Mouse (Mus musculus) ES-E14 (cell line): Measurements from ENCODE around the gene Tcte2. TPM values are rescaled to one million over a fixed set of nuclear protein-coding genes. Genes with fewer than 3 reads are reported as not detected.

ENCODE experiments used
- DNase-seq: peaks from one replicate; pipeline ENCODE4 v3.0.0-alpha.2; 2013; ENCODE audit warnings: low read depth, low spot score
- H3K27ac ChIP-seq: 2 replicates; pipeline ENCODE4 v1.5.1; 2012; ENCODE audit warnings: low read depth, mild to moderate bottlenecking, low read length, moderate library complexity, mixed read lengths; ENCODE audit not compliant: poor library complexity, insufficient read depth, severe bottlenecking
- H3K36me3 ChIP-seq: 2 replicates; pipeline ENCODE4 v1.6.1; 2012; ENCODE audit warnings: mild to moderate bottlenecking, low read length, moderate library complexity, mixed read lengths; ENCODE audit not compliant: control insufficient read depth, poor library complexity, insufficient read depth, severe bottlenecking
- H3K4me1 ChIP-seq, 2 experiments: fragments of 150-350 bp in 1 of 2; sonication (generic) in 1 of 2; 2 replicates each; pipeline ENCODE4 v1.6.1; 2012; ENCODE audit warnings: low read length in 2 of 2, mild to moderate bottlenecking in 1 of 2, mixed read lengths in 1 of 2; ENCODE audit not compliant: control insufficient read depth in 2 of 2, insufficient read depth in 2 of 2, poor library complexity in 1 of 2
- H3K4me3 ChIP-seq, 2 experiments: fragments of 150-350 bp in 1 of 2; sonication (generic) in 1 of 2; 2 replicates each; pipeline ENCODE4 v1.5.1; 2012; ENCODE audit warnings: low read length in 2 of 2, low read depth in 1 of 2, mild to moderate bottlenecking in 1 of 2, mixed read lengths in 1 of 2; ENCODE audit not compliant: insufficient read depth in 1 of 2, poor library complexity in 1 of 2, severe bottlenecking in 1 of 2
- H3K9ac ChIP-seq: 2 replicates; pipeline ENCODE4 v1.6.1; 2012; ENCODE audit warnings: low read depth, mild to moderate bottlenecking, low read length, mixed read lengths; ENCODE audit not compliant: poor library complexity, insufficient read depth, severe bottlenecking
- H3K9me3 ChIP-seq: fragments of 150-350 bp; sonication (generic); 2 replicates; pipeline ENCODE4 v1.6.1; 2012; ENCODE audit warnings: low read depth, mild to moderate bottlenecking, low read length; ENCODE audit not compliant: control insufficient read depth, insufficient read depth
- CHD2 ChIP-seq: IDR thresholded peaks from 2 replicates; pipeline ENCODE4 v1.6.1; 2014; ENCODE audit warnings: mild to moderate bottlenecking, low read depth, low read length, inconsistent platforms
- HCFC1 ChIP-seq: IDR thresholded peaks from 2 replicates; pipeline ENCODE4 v1.6.1; 2012; ENCODE audit warnings: low read length, inconsistent platforms, borderline replicate concordance; ENCODE audit not compliant: insufficient read depth
- MAFK ChIP-seq: IDR thresholded peaks from 2 replicates; pipeline ENCODE4 v1.6.1; 2014; ENCODE audit warnings: mild to moderate bottlenecking, low read depth, low read length, inconsistent platforms; ENCODE audit not compliant: insufficient read depth
- ZC3H11A ChIP-seq: IDR thresholded peaks from 2 replicates; pipeline ENCODE4 v1.6.1; 2012; ENCODE audit warnings: low read depth, mild to moderate bottlenecking, inconsistent platforms, low read length, borderline replicate concordance
- ZNF384 ChIP-seq: IDR thresholded peaks from 2 replicates; pipeline ENCODE4 v1.6.1; 2012; ENCODE audit warnings: low read depth, low read length, inconsistent platforms
- in situ Hi-C, 2 experiments: fragments of 600-800 bp; cut with MboI; formaldehyde crosslinking; loops; one replicate each; pipeline ENCODE4 v1.15.1; 2025; ENCODE audit warnings: low sequenced_read_pairs in 2 of 2, inconsistent platforms in 1 of 2; ENCODE audit not compliant: unreplicated experiment in 2 of 2
- total RNA-seq: library from RNA; depleted of rRNA; stranded (reverse); fragments of 300-350 nt; gene quantifications from 2 replicates; pipeline ENCODE4 v1.2.3, GENCODE M21; 2012

The Tcte2 gene
- total RNA-seq, 1 experiment, result 3.3 TPM

- Histone ChIP-seq H3K9me3 (no peaks in the 10 kb centered on the region), H3K4me3 (no peak overlapping the region), H3K27ac (no peak overlapping the region), H3K4me1 (peaks cover 0 to 4% of the 10 kb centered on the region in 2 experiments; a peak in 3 of 4 replicates), H3K36me3 (peaks cover 4% of the 10 kb centered on the region; the same call in 1 of the 2 replicates), H3K9ac (no peak overlapping the region)
- in situ Hi-C loops, result no loop called here
- TF ChIP-seq ZC3H11A (no peak), CHD2 (no peak)
- no peak for DNase-seq
These were observed 86.0 kb downstream of the Tcte2 start for GRCm38 (mm10) chr17:13675630-13676029.

DNA sequence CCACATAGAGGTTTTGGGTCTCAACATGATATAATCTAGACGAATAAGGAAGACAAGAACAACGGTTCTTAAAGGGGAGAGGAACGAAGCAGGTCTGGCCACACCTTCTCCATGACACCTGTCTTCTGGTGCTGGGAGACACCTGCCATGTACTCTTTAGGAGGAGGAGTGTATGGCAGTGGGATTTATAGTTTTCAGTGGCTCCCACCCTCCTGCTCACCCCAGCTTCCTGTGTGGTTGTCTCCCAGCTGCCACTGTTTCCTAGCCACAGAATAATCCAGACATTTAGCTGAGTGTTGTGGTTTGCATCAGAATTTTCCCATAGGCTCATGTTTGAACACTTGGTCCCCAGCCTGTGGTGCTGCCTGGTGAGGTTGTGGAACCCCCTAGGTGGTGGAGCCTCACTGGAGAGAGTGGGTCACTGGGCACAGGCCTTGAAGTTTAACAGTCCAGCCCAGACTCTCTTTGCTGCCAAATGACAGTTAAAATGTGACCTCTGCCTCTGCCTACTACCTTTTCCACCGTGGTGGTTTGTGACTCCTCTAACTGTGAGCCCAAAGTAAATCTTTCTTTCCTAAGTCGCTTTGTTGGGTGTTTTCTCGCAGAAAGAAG, 86.8 kb downstream of the Tcte2 start:
- DNase-seq, result no peak
- no peak for TF ChIP-seq MAFK
- no peak for TF ChIP-seq ZNF384
- no peak for TF ChIP-seq HCFC1
- TF ChIP-seq CHD2, result no peak
- TF ChIP-seq ZC3H11A, result no peak
- no peak overlapping the region for H3K27ac ChIP-seq
- no peaks in the 10 kb centered on the region for H3K9me3 ChIP-seq
- H3K36me3 ChIP-seq, result peaks cover 2% of the 10 kb centered on the region; the same call in 1 of the 2 replicates
- H3K9ac ChIP-seq, result no peak overlapping the region
- in situ Hi-C loops, result no loop called here
- no peak overlapping the region for H3K4me3 ChIP-seq
- H3K4me1 ChIP-seq, result peaks cover 0 to 2% of the 10 kb centered on the region in 2 experiments; a peak in 2 of 4 replicates

DNA sequence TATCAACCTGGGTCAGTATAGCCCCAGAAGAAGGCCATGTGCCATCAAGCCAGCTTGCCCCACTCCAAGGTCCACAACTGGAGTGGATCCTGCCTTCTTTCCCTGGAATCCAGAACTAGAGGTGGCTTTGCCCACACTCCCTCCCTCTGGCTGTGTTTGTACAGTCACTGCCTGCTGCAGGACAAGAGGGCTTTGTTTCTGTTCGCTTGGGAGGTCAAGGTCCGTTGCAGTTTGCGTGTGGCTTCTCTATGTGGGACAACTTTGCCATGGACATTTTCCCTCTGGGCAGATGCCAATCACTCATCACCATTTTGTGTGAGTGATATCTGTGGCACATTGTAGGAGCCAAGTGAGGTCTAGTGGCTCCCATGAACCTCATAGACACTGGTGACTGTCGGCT, 89.9 kb downstream of the Tcte2 start:
- DNase-seq, result no peak
- Histone ChIP-seq H3K4me3 (no peak overlapping the region), H3K9ac (no peak overlapping the region), H3K36me3 (no peaks in the 10 kb centered on the region), H3K9me3 (no peaks in the 10 kb centered on the region), H3K4me1 (peaks cover 0 to 5% of the 10 kb centered on the region in 2 experiments; a peak in 2 of 4 replicates), H3K27ac (no peak overlapping the region)
- in situ Hi-C loops, result no loop called here
- TF ChIP-seq ZNF384, result no peak

DNA sequence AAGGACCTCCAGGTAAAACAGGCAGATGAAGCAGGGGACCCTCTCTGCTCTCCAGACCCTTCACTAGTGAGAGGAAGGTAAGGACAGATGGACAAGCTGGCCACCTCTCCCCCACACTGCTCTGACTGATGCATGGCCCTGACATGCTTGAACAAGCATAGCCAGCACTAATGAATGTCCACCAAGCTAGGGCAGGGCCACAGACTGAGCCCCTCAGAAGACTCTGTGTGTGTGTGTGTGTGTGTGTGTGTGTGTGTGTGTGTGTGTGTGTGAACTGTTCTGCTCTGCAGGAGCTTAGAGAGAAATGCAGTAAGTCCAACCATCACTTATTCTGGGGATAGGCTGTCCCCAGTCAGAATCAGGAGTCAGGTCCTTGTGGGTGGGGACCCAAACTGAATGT, 91.4 kb downstream of the Tcte2 start:
- Histone ChIP-seq H3K9ac (no peak overlapping the region), H3K9me3 (no peaks in the 10 kb centered on the region), H3K4me1 (peaks cover 0 to 8% of the 10 kb centered on the region in 2 experiments; a peak in 2 of 4 replicates), H3K36me3 (no peaks in the 10 kb centered on the region), H3K4me3 (no peak overlapping the region), H3K27ac (no peak overlapping the region)
- no peak for DNase-seq
- TF ChIP-seq HCFC1 (no peak), CHD2 (no peak), ZNF384 (no peak), MAFK (no peak), ZC3H11A (no peak)
- in situ Hi-C loops, result no loop called here

DNA sequence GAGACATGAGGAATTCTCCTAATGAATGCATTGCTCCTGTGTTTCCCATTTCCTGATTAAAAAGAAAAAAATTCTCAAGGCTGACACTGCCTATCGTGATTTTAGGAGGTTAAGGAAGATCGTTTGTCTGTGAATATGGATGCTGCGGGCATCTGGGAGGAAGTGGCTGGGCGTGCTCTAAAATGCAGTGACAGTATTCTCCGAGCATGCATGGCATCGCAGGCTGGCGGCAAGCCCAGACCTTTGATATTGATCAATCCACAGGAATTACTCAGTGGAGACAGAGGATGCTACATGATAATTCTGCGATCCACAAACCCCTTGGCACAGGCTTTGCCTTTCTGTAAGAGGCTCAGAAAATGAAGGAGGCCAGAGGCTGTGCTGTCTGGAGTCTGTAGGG, 92.4 kb downstream of the Tcte2 start:
- in situ Hi-C loops, result no loop called here
- no peaks in the 10 kb centered on the region for H3K36me3 ChIP-seq
- no peaks in the 10 kb centered on the region for H3K9me3 ChIP-seq
- no peak overlapping the region for H3K4me3 ChIP-seq
- no peak for DNase-seq
- no peak overlapping the region for H3K27ac ChIP-seq
- no peak for TF ChIP-seq CHD2
- no peak for TF ChIP-seq MAFK
- TF ChIP-seq ZNF384, result no peak
- no peak for TF ChIP-seq ZC3H11A
- TF ChIP-seq HCFC1, result no peak
- peaks cover 0 to 8% of the 10 kb centered on the region in 2 experiments; a peak in 2 of 4 replicates for H3K4me1 ChIP-seq
- H3K9ac ChIP-seq, result no peak overlapping the region
